Mouse (Mus musculus): Measurements from ENCODE around the gene Pgam5. TPM values are rescaled to one million over a fixed set of nuclear protein-coding genes. Genes with fewer than 3 reads are reported as not detected.

The Pgam5 gene
- polyA plus RNA-seq, 1 experiment: 52.0 TPM

DNA sequence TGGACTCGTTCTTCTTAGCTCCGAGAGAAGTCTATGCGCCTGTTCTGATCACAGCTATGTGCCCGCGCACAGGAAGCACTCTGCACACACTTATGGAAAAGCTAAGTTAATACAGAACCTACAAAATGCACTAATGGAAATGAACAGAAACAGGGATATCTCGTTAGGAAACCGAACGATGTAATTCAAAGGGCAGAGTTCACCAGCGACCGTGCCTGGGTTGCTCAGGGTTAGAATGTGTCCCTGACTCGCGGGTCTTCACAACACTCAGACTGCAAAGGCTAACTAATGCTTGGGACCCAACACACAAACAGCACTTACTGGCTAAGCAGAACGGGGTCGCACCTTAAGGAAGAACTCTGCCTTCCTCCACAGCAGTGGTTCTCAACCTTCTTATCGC lies 15.4 kb upstream of the Pgam5 start:
- Histone ChIP-seq H3K27ac (ENCODE audit: insufficient read depth, low read length) (no peak overlapping the region), H3K4me3 (ENCODE audit: insufficient read depth, low read length) (peak overlapping the region; percentile 66), H3K4me1 (ENCODE audit: control insufficient read depth, insufficient read depth, low read length) (peaks cover 5% of the 10 kb centered on the region; the same call in 1 of the 2 replicates)
- TF ChIP-seq POLR2A (IDR thresholded peaks at IDR 0.05; ENCODE audit: low read depth, low read length) (no peak), CTCF (IDR thresholded peaks at IDR 0.05; ENCODE audit: borderline replicate concordance, insufficient read depth, low read length) (no peak)

DNA sequence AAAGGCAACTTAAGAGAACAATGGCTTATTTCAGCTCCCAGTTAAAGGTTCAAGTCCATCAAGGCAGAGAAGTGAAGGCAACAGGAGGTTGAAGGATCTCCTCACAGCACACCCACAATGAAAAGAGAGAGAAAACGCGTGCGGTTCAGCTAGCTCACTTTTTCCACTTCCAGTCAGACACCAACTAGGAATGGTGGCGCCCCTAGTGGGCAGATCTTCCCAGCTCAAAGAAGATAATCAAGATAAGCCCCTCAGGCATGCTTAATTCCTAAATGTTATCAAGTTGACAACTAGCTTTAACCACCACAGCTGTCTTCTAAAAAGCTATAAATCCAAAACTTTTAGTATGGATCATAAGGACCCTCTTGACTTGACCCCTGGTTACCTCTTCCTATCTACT lies 14.8 kb upstream of the Pgam5 start:
- TF ChIP-seq POLR2A (IDR thresholded peaks at IDR 0.05; ENCODE audit: low read depth, low read length) (no peak), CTCF (IDR thresholded peaks at IDR 0.05; ENCODE audit: borderline replicate concordance, insufficient read depth, low read length) (no peak)
- Histone ChIP-seq H3K4me1 (ENCODE audit: control insufficient read depth, insufficient read depth, low read length) (peaks cover 5% of the 10 kb centered on the region; the same call in 1 of the 2 replicates), H3K27ac (ENCODE audit: insufficient read depth, low read length) (no peak overlapping the region), H3K4me3 (ENCODE audit: insufficient read depth, low read length) (no peak overlapping the region)

DNA sequence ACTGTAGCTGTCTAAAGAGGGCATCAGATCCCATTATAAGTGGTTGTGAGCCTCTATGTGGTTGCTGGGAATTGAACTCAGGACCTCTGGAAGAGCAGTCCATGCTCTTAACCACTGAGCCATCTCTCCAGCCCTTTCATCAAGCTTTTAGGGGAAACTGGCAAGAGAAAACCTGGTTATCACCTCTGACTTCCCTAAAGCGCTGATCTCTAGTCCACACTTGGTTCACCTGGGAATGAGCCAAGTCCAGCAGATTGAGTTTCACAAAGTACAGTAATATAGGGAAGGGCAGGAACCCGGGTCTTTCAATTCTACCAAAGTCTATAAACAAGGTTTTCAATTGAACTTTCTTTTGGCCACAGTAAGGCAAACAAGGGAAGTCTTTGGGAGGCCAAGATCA lies 12.3 kb upstream of the Pgam5 start:
- H3K4me3 ChIP-seq (ENCODE audit: insufficient read depth, low read length): no peak overlapping the region

DNA sequence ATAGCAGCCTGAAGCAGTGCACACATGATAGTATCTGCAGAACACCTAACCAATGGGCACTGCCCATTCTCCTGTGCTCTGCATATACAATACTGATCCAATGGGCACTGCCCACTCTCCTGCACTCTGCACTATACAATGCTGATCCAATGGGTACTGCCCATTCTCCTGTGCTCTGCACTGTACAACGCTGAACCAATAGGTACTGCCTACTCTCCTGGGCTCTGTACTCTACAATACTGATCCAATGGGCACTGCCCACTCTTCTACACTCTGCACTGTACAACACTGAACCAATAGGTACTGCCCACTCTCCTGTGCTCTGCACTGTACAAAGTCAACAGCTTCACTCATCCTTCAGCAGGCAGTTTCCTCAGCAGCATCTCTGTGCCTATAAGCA lies 7.2 kb upstream of the Pgam5 start:
- Histone ChIP-seq H3K4me1 (ENCODE audit: control insufficient read depth, insufficient read depth, low read length) (peaks cover 6% of the 10 kb centered on the region; the same call in 1 of the 2 replicates), H3K4me3 (ENCODE audit: insufficient read depth, low read length) (no peak overlapping the region), H3K27ac (ENCODE audit: insufficient read depth, low read length) (no peak overlapping the region)
- TF ChIP-seq POLR2A (IDR thresholded peaks at IDR 0.05; ENCODE audit: low read depth, low read length) (no peak), CTCF (IDR thresholded peaks at IDR 0.05; ENCODE audit: borderline replicate concordance, insufficient read depth, low read length) (no peak)

More for the DNA sequence above, 12.3 kb upstream of the Pgam5 start:
- H3K4me1 ChIP-seq (ENCODE audit: control insufficient read depth, insufficient read depth, low read length): peaks cover 3% of the 10 kb centered on the region; the same call in 1 of the 2 replicates
- TF ChIP-seq POLR2A (IDR thresholded peaks at IDR 0.05; ENCODE audit: low read depth, low read length) (no peak), CTCF (IDR thresholded peaks at IDR 0.05; ENCODE audit: borderline replicate concordance, insufficient read depth, low read length) (no peak)
- no peak overlapping the region for H3K27ac ChIP-seq (ENCODE audit: insufficient read depth, low read length)

DNA sequence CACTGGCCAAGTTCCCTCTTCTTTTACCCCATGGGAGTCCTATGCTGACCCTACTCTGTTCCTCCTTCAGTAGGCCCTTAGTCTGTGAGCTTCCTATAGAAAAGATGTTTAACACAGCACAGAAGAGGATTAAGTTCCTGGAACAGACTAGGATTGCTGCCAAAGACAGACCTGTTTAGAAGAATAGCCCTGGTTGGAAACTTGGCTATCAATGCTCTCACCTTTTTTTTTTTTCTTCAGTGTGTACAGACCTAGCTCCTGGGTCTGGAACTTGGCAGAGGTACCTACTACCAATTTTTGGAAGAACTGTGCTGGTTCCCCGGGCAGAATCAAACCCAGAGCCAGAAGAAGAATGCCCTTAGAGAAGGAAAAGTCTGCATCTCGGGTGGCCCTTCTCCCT lies 6.7 kb upstream of the Pgam5 start:
- Histone ChIP-seq H3K27ac (ENCODE audit: insufficient read depth, low read length) (no peak overlapping the region), H3K4me1 (ENCODE audit: control insufficient read depth, insufficient read depth, low read length) (peaks cover 6% of the 10 kb centered on the region; the same call in 1 of the 2 replicates), H3K4me3 (ENCODE audit: insufficient read depth, low read length) (no peak overlapping the region)
- TF ChIP-seq POLR2A (IDR thresholded peaks at IDR 0.05; ENCODE audit: low read depth, low read length) (no peak), CTCF (IDR thresholded peaks at IDR 0.05; ENCODE audit: borderline replicate concordance, insufficient read depth, low read length) (no peak)

- Histone ChIP-seq H3K4me3 (ENCODE audit: insufficient read depth, low read length) (no peak overlapping the region), H3K27ac (ENCODE audit: insufficient read depth, low read length) (peak overlapping the region; percentile 51; the same call in 1 of the 2 replicates), H3K4me1 (ENCODE audit: control insufficient read depth, insufficient read depth, low read length) (peaks cover 6% of the 10 kb centered on the region; the same call in 1 of the 2 replicates)
- TF ChIP-seq CTCF (IDR thresholded peaks at IDR 0.05; ENCODE audit: borderline replicate concordance, insufficient read depth, low read length) (no peak), POLR2A (IDR thresholded peaks at IDR 0.05; ENCODE audit: low read depth, low read length) (no peak)
Observed at GRCm38 (mm10) chr5:110274846-110275245, 5.1 kb upstream of the Pgam5 start.

GRCm38 (mm10) chr5:110274147-110274546 lies 4.4 kb upstream of the Pgam5 start:
- peaks cover 6% of the 10 kb centered on the region; the same call in 1 of the 2 replicates for H3K4me1 ChIP-seq (ENCODE audit: control insufficient read depth, insufficient read depth, low read length)
- peak overlapping the region; percentile 51; the same call in 1 of the 2 replicates for H3K27ac ChIP-seq (ENCODE audit: insufficient read depth, low read length)
- no peak overlapping the region for H3K4me3 ChIP-seq (ENCODE audit: insufficient read depth, low read length)
- TF ChIP-seq POLR2A (IDR thresholded peaks at IDR 0.05; ENCODE audit: low read depth, low read length) (no peak), CTCF (IDR thresholded peaks at IDR 0.05; ENCODE audit: borderline replicate concordance, insufficient read depth, low read length) (no peak)

- Histone ChIP-seq H3K4me1 (ENCODE audit: control insufficient read depth, insufficient read depth, low read length) (peaks cover 6% of the 10 kb centered on the region; the same call in 1 of the 2 replicates), H3K4me3 (ENCODE audit: insufficient read depth, low read length) (no peak overlapping the region)
Observed at GRCm38 (mm10) chr5:110270242-110270641, 529 bp upstream of the Pgam5 start.

DNA sequence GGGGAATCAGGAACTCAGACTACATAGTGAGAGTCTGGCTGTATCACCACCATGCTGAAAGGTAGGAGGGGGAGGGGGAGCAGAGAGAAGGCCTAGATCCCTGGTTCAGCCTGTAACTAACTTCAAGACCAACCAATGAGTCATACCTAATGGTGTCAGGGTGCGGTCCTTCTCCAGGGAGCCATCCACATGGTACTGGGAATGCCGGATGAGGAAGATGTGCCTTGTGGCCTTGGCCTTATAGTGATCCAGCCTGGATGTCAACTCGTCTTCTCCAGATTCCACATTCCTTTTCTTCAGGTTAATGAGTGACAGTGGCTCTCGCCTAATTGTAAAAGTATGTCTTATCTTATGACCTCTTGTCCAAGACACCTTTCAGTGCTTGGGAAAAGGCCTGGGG lies 2.8 kb downstream of the Pgam5 start:
- no peak overlapping the region for H3K27ac ChIP-seq (ENCODE audit: insufficient read depth, low read length)
- TF ChIP-seq POLR2A (IDR thresholded peaks at IDR 0.05; ENCODE audit: low read depth, low read length): no peak
- no peak for TF ChIP-seq CTCF (IDR thresholded peaks at IDR 0.05; ENCODE audit: borderline replicate concordance, insufficient read depth, low read length)
- H3K4me1 ChIP-seq (ENCODE audit: control insufficient read depth, insufficient read depth, low read length): no peaks in the 10 kb centered on the region
- no peak overlapping the region for H3K4me3 ChIP-seq (ENCODE audit: insufficient read depth, low read length)

More at GRCm38 (mm10) chr5:110270242-110270641, 529 bp upstream of the Pgam5 start:
- H3K27ac ChIP-seq (ENCODE audit: insufficient read depth, low read length): no peak overlapping the region
- TF ChIP-seq CTCF (IDR thresholded peaks at IDR 0.05; ENCODE audit: borderline replicate concordance, insufficient read depth, low read length) (no peak), POLR2A (IDR thresholded peaks at IDR 0.05; ENCODE audit: low read depth, low read length) (no peak)

DNA sequence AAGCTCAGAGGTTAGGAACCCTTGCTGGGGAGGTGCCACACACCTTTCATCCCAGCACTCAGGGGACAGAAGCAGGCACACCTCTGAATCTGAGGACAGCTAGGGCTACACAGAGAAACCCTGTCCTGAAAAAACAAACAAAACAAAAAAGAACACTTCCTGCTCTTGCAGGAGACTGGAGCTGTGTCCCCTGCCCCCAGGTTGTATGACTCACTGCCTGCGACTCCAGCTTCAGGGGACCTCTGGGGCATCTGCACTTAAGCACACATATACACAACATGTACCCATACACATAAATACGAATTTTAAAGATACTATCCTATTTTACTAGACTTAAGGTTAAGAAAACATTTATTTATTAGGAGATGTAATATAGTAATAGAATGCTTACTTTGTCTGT lies 25.6 kb downstream of the Pgam5 start:
- no peak overlapping the region for H3K27ac ChIP-seq (ENCODE audit: insufficient read depth, low read length)
- H3K4me1 ChIP-seq (ENCODE audit: control insufficient read depth, insufficient read depth, low read length): peaks cover 4% of the 10 kb centered on the region; the same call in 1 of the 2 replicates
- no peak for TF ChIP-seq POLR2A (IDR thresholded peaks at IDR 0.05; ENCODE audit: low read depth, low read length)
- no peak for TF ChIP-seq CTCF (IDR thresholded peaks at IDR 0.05; ENCODE audit: borderline replicate concordance, insufficient read depth, low read length)

More for the DNA sequence above, 25.6 kb downstream of the Pgam5 start:
- no peak overlapping the region for H3K4me3 ChIP-seq (ENCODE audit: insufficient read depth, low read length)
